ENCODE assay signal across 10 mouse cellular contexts in genomic region chr15:84535953-84536352, GRCm38 (mm10). TPM values are rescaled to one million over a fixed set of nuclear protein-coding genes. Genes with fewer than 3 reads are reported as not detected.
DNase-seq lines count a peak whose midpoint lies in the region; ATAC-seq and TF ChIP-seq lines count a peak whose summit lies in the region.
"Had no signal": no experiment of that assay in that cellular context is flagged by ENCODE, and none has a peak within 500 bp of the region (broad histone marks: within the 10 kb centered on the region; RNA-seq: fewer than 3 reads in every experiment).

No protein-coding gene starts in this region.

- no peaks in the 10 kb centered on the region for H3K79me2 ChIP-seq in CH12.LX (replicated peaks; ENCODE audit: control insufficient read depth, extremely low read depth, insufficient read depth, poor library complexity, severe bottlenecking)

- no peak overlapping the region for H3K9ac ChIP-seq in kidney, postnatal 0 days (ENCODE audit: low read depth, low read length)
- no peak overlapping the region for H3K9ac ChIP-seq in CH12.LX (ENCODE audit: insufficient read depth, low read depth)
- H3K9ac ChIP-seq: limb, embryonic 12.5 days had no signal

- no peak for DNase-seq in kidney, postnatal 0 days (ENCODE audit: low spot score)
- no peak for DNase-seq in kidney, postnatal 10 days
- DNase-seq in CH12.LX (ENCODE audit: extremely low read depth) (peak; percentile 21), NIH3T3 (ENCODE audit: low read depth) (peak; percentile 44)
- no peak for DNase-seq in embryo, embryonic 11 days
- DNase-seq in cerebellum, postnatal 4 days (ENCODE audit: low spot score in 2 of 2) = no peak
- DNase-seq in layer of hippocampus, postnatal 36 days = no peak
- DNase-seq: gastrocnemius, postnatal 25 days had no signal

- H3K27ac ChIP-seq in kidney, postnatal 0 days = no peak overlapping the region
- no peak overlapping the region for H3K27ac ChIP-seq in CH12.LX (ENCODE audit: insufficient read depth, low read depth)
- H3K27ac ChIP-seq: limb, embryonic 12.5 days had no signal

- H3K36me3 ChIP-seq in kidney, postnatal 0 days (ENCODE audit: insufficient read depth, low read length) = no peaks in the 10 kb centered on the region
- no peaks in the 10 kb centered on the region for H3K36me3 ChIP-seq in CH12.LX (replicated peaks in 1 of 2; ENCODE audit: control insufficient read depth in 1 of 2, insufficient read depth in 1 of 2, low read length in 1 of 2)
- H3K36me3 ChIP-seq: limb, embryonic 12.5 days had no signal

- in situ Hi-C loops in CH12.LX (cut with MboI; ENCODE audit: low pct_ligation_motif_present, low pct_unique_long_range_greater_than_20kb, low sequenced_read_pairs) = loop anchor here (5.0 kb wide), 1 partner anchor 76 kb away; no protein-coding TSS in a partner anchor

- no peak for TF ChIP-seq EP300 in CH12.LX (IDR thresholded peaks at IDR 0.05; ENCODE audit: low read length)

- ATAC-seq in kidney, postnatal 0 days (replicated peaks; ENCODE audit: low FRiP score, low read depth) = no peak
- ATAC-seq in megakaryocyte-erythroid progenitor cell, adult 5-6 weeks (replicated peaks; ENCODE audit: low FRiP score, low TSS enrichment, poor library complexity, severe bottlenecking) = 0 out of 2 replicates have a peak, but pooled peaks have one; percentile 61

- H3K9me3 ChIP-seq in kidney, postnatal 0 days (replicated peaks; ENCODE audit: low read length) = no peaks in the 10 kb centered on the region; the same call in 1 of the 2 replicates
- H3K9me3 ChIP-seq in CH12.LX (replicated peaks; ENCODE audit: low read length) = peaks cover 13% of the 10 kb centered on the region

- TF ChIP-seq CTCF in kidney, postnatal 0 days (IDR thresholded peaks at IDR 0.05; ENCODE audit: low read depth) = peak; percentile 62
- TF ChIP-seq CTCF in CH12.LX (conservative IDR thresholded peaks at IDR 0.05 in 1 of 2, IDR thresholded peaks at IDR 0.05 in 1 of 2; ENCODE audit: low read depth in 2 of 2, low read length in 2 of 2) = peak; percentile 49 to 69; a peak in 3 of 4 replicates

- dilution Hi-C loops in CH12.LX (cut with MboI; ENCODE audit: extremely low pct_ligation_motif_present, extremely low pct_unique_long_range_greater_than_20kb, low sequenced_read_pairs) = no loop called here

- H3K4me1 ChIP-seq in kidney, postnatal 0 days (replicated peaks; ENCODE audit: insufficient read depth, low read length) = 0 out of 2 replicates have a peak, but pooled peaks cover under 1% of the 10 kb centered on the region
- peaks cover 8 to 13% of the 10 kb centered on the region in 2 experiments for H3K4me1 ChIP-seq in CH12.LX (ENCODE audit: control insufficient read depth in 1 of 2, insufficient read depth in 2 of 2)

- no peak overlapping the region for H3K4me3 ChIP-seq in kidney, postnatal 0 days (replicated peaks; ENCODE audit: low read depth, low read length)
- no peak overlapping the region for H3K4me3 ChIP-seq in CH12.LX (replicated peaks in 1 of 3; ENCODE audit: low read depth in 2 of 3, low read length in 2 of 3, poor library complexity in 1 of 3)
- H3K4me3 ChIP-seq: limb, embryonic 12.5 days had no signal

- no peak overlapping the region for H3K4me2 ChIP-seq in kidney, postnatal 0 days (ENCODE audit: low read length)
- H3K4me2 ChIP-seq in CH12.LX (ENCODE audit: insufficient read depth, low read depth, poor library complexity, severe bottlenecking) = no peak overlapping the region
- H3K4me2 ChIP-seq: limb, embryonic 12.5 days had no signal

- H3K27me3 ChIP-seq in kidney, postnatal 0 days (ENCODE audit: insufficient read depth, low read length) = no peaks in the 10 kb centered on the region
- H3K27me3 ChIP-seq in CH12.LX (replicated peaks) = peaks cover 49% of the 10 kb centered on the region
- H3K27me3 ChIP-seq: limb, embryonic 12.5 days had no signal

- peak; percentile 65 for TF ChIP-seq RAD21 in CH12.LX (IDR thresholded peaks at IDR 0.05; ENCODE audit: low read depth, low read length)

- WGBS in kidney, postnatal 0 days = 97% methylated on average over 2 of the region's 2 CpGs

- TF ChIP-seq POLR2A in CH12.LX (IDR thresholded peaks at IDR 0.05; ENCODE audit: low read depth, low read length) = no peak

TF ChIP-seq in CH12.LX, 34 proteins besides CTCF, POLR2A, EP300 and RAD21:
- peak; percentile 64 for TF ChIP-seq SMC3 (IDR thresholded peaks at IDR 0.05; ENCODE audit: low read depth, low read length)
- TF ChIP-seq CHD1 (IDR thresholded peaks at IDR 0.05; ENCODE audit: low read depth, low read length) = no peak

RNA-seq across cellular contexts. Expression of gene Rtl6, which starts 21.7 kb away (rescaled TPM):
- 11.2 and 11.6 TPM in 2 replicates for polyA plus RNA-seq in kidney, postnatal 0 days (2015; fragmentation: Nextera tagmentation; extraction: Ambion mirVana)
- total RNA-seq in CH12.LX (2012; rRNA removed) (not detected in 2 replicates), CH12.LX (2014; rRNA removed) (0.04 TPM in 1 of 2 replicates, not detected in the other)
- polyA plus RNA-seq in CH12.LX (2012; ENCODE audit: insufficient read length, low read depth) = not detected in 2 replicates
- total RNA-seq in megakaryocyte-erythroid progenitor cell, adult 5-6 weeks (2014; fragmentation: Nextera tagmentation) = 1.1 and 3.1 TPM in 2 replicates
- total RNA-seq in megakaryocyte-erythroid progenitor cell, adult 5-6 weeks (2017) = 2.0 and 2.9 TPM in 2 replicates
- total RNA-seq in layer of hippocampus, postnatal 36 days (2021) = 10 to 100 TPM; 55.9 to 56.2 TPM

Comparison
In these comparisons a context has a peak if more than half of its experiments do, and no peak if none do; other contexts are left out.
1. DNase-seq: peak in CH12.LX (single experiment) and NIH3T3 (single experiment); none in kidney, postnatal 0 days (single experiment), kidney, postnatal 10 days (single experiment), embryo, embryonic 11 days (single experiment), cerebellum, postnatal 4 days (0 of 2) and layer of hippocampus, postnatal 36 days (0 of 2).
2. RNA of gene Rtl6, which starts 21.7 kb away (total RNA-seq): 55.9 to 56.2 TPM in layer of hippocampus, postnatal 36 days; 1.1 to 3.1 TPM in megakaryocyte-erythroid progenitor cell, adult 5-6 weeks and 0.04 TPM in CH12.LX; every median in the first group is over 10 times any median in the second.